Mouse (Mus musculus) olfactory bulb, adult 2 months (tissue): Measurements from ENCODE around the gene Arvcf.

Experiments used
- CTCF ChIP-seq: fragments of 200-500 bp; IDR thresholded peaks from 2 replicates; pipeline ENCODE4 v1.5.1; 2012; ENCODE audit warnings: low read depth, mild to moderate bottlenecking, low read length, moderate library complexity; ENCODE audit not compliant: insufficient read depth
- POLR2A ChIP-seq: fragments of 200-500 bp; IDR thresholded peaks from 2 replicates; pipeline ENCODE4 v1.6.1; 2012; ENCODE audit warnings: mild to moderate bottlenecking, low read depth, low read length, moderate library complexity; ENCODE audit not compliant: insufficient read depth

DNA sequence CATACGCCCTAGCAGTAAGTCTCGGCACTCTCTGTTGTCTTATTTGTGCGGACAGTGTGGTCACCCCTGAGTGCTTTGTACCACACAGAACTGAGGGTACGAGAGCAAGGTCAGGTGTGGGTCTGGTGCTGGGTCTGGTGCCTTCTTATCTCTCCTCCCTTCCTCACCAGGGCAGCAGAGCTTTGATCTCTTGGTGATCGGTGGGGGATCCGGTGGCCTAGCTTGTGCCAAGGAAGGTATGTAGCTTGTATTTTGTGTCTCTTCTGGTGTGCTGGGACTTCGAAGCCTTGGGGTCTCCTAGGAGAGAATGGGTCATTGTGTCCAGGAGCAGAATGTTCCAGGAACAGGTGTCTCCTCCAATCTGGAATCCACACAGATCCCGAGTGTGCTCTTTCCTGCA lies 81.7 kb downstream of the Arvcf start:
- TF ChIP-seq CTCF (no peak), POLR2A (no peak)
